Mouse (Mus musculus) cerebellum, adult 18-20 months (tissue): ENCODE measurements at regions not wholly inside any gene's neighbourhood (a gene's known extent, or its start where the extent isn't known, plus 50 kb on each side); places are given as distances from the start of the nearest gene placed in this dataset.

Experiments used
- DNase-seq, 2 experiments: peaks; one replicate each; pipeline ENCODE4 v3.0.0; 2021

DNA sequence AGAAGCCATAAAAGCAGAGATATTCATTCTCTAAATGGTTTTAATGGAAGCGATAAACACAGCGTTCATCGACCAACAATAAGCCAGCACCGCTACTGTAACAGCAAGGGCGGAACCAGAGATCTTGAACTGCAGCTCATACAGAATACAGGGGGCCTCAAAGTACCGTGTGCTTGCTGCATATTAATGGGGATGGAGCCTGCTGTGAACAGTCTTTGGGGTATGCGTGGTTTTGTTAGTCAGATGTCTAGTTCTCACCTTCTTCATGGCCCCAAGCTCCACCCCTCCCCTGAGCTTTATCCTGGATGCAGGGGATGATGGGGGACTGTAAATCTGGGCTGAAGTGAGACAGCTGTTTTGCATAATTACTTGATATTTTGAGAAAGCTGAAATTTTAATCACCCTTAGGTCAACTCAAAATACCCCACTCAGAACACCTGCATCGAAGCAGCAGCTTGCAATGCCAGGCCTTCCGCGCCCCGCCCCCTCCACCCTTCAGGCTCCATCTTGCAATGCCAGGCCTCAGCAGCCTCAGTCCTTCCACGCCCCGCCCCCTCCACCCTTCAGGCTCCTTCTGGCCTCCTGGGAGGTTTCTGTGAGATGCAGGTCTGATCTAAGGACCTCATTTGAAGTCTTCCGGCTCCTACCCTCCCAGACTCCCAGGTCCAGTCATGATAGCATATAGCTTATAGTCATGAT is 73.5 kb upstream of the Tspan5 start:
- DNase-seq = no peak

DNA sequence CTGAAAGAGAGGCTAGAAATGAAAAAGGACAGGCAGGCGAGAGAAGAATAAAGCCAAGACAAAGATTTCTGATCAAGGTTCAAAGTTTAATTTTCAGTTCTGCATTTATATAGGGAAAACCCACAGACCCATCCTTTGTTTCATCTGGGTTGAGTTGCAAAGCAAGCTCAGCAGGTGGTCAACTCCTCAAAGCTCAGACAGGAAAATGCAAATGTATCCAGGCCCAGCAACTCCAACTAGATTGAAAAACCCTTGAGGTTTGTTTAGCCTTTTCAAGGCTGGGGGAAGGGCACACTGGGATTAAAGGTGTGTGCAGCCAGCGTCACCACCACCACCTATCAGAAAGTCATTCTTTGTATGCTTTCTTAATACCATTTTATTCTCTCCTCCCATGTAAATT is 66.1 kb upstream of the Tspan5 start:
- no peak for DNase-seq

DNA sequence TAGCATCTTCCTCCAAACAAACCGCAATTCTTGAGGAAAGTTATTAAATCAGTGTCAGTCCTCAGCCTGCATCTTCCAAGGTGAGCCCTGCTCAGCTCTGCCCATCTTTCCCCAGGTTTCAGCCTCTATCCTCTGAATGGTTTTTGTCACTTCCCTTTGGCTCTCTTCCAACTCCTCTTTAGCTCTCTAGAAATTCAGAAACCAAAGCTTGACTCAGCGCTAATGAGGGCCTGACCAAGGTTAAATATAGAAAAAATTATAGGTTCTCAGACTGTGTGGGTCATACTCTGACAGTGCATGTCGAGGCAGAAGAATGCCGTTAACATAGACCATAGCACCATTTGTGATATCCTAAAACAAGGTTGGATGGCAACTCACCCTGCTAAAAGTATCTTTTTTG is 63.6 kb upstream of the Tspan5 start:
- DNase-seq = no peak

DNA sequence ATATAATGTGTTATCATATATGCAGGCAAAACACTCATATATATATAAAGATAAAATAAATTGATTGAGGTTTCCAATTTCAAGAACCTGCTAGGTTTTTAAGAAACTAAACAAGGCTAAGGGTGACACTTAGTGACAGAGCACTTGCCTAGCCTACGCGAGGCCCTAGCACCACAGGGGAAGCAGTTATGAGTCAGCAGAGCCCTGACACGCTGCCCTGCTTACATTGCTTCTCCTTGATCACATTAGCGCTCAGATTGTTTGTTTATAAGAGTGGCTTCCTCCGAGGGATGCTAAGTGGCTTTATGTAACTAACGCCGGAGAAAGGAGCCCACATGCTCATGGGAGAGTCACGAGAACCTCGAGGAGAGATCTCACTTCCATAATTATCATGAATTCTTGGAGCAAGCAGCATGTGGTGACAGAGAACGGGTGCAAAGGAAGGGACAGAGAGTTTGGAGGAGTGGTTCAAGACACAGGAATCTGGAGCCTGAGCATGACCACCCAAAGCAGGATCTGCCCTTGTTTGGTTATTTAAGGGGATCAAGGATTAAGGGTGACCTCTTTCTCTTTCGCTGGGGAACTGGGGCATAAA is 55.3 kb upstream of the Tspan5 start:
- no peak for DNase-seq

DNA sequence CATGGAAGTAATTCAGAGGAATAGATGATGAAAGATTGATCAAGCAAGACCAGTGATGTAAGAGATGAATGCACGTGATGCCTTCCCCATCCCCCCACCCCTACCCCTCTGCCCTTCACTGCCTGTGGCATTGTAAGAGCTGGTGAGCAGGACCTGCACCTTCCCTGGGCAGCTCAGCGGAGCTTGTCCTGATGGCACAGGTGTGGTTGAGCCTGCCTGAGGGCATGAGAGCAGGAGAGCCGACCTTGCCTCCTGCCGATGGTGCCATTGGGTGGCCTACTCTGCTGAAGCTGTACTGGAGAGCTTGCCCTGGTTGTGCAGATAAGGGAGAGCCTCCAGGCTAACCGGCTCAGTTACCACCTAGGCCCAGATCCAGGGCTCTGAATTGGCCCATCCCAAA is 53.4 kb upstream of the Tspan5 start:
- DNase-seq = no peak
